Mouse (Mus musculus) myocyte (in vitro differentiated cells): ENCODE results near the gene Plod2. TPM values are rescaled to one million over a fixed set of nuclear protein-coding genes. Genes with fewer than 3 reads are reported as not detected.

Experiments used
- H3K27me3 ChIP-seq: one replicate; pipeline ENCODE4 v1.6.1; 2011; ENCODE audit not compliant: control insufficient read depth, insufficient read depth, insufficient read length
- H3K36me3 ChIP-seq: one replicate; pipeline ENCODE4 v1.6.1; 2011; ENCODE audit not compliant: control insufficient read depth, insufficient read depth
- H3K4me2 ChIP-seq: one replicate; pipeline ENCODE4 v1.6.1; 2011; ENCODE audit warnings: low read depth, control low read depth
- H3K4me3 ChIP-seq: one replicate; pipeline ENCODE4 v1.5.1; 2011; ENCODE audit warnings: mild to moderate bottlenecking, control low read depth, moderate library complexity
- H3K79me2 ChIP-seq: one replicate; pipeline ENCODE4 v1.6.1; 2011; ENCODE audit not compliant: control insufficient read depth, insufficient read depth
- H3ac ChIP-seq: one replicate; pipeline ENCODE4 v1.6.1; 2011; ENCODE audit not compliant: control insufficient read depth, insufficient read length
- E2F4 ChIP-seq: IDR thresholded peaks from one replicate; pipeline ENCODE4 v1.6.1; 2011; ENCODE audit warnings: mild to moderate bottlenecking, control low read depth, moderate library complexity; ENCODE audit not compliant: insufficient read depth
- MAX ChIP-seq: IDR thresholded peaks from one replicate; pipeline ENCODE4 v1.6.1; 2011; ENCODE audit warnings: low read depth, mild to moderate bottlenecking, control low read depth
- MYOG ChIP-seq, 3 experiments: IDR thresholded peaks; one replicate each; pipeline ENCODE4 v1.6.1; 2011; ENCODE audit warnings: control low read depth in 2 of 3, low read depth in 2 of 3, mild to moderate bottlenecking in 2 of 3; ENCODE audit not compliant: insufficient read length in 2 of 3, control insufficient read depth in 1 of 3, insufficient read depth in 1 of 3
- POLR2A ChIP-seq: IDR thresholded peaks from one replicate; pipeline ENCODE4 v1.6.1; 2011; ENCODE audit warnings: low read depth, mild to moderate bottlenecking, control low read depth, moderate library complexity; ENCODE audit not compliant: insufficient read length
- POLR2AphosphoS2 ChIP-seq: IDR thresholded peaks from one replicate; pipeline ENCODE4 v1.6.1; 2011; ENCODE audit warnings: low read depth, control low read depth; ENCODE audit not compliant: insufficient read length
- SRF ChIP-seq: IDR thresholded peaks from one replicate; pipeline ENCODE4 v1.6.1; 2011; ENCODE audit warnings: low read depth; ENCODE audit not compliant: control insufficient read depth, insufficient read length
- TCF12 ChIP-seq: IDR thresholded peaks from one replicate; pipeline ENCODE4 v1.6.1; 2011; ENCODE audit warnings: mild to moderate bottlenecking, control low read depth; ENCODE audit not compliant: poor library complexity, insufficient read depth, severe bottlenecking
- TCF3 ChIP-seq: IDR thresholded peaks from one replicate; pipeline ENCODE4 v1.6.1; 2011; ENCODE audit warnings: low read depth, control low read depth; ENCODE audit not compliant: insufficient read length
- USF1 ChIP-seq: IDR thresholded peaks from one replicate; pipeline ENCODE4 v1.6.1; 2011; ENCODE audit warnings: low read depth, mild to moderate bottlenecking, control low read depth, moderate library complexity
- polyA plus RNA-seq: library from polyadenylated mRNA; unstranded; fragments of >200 nt; fragmentation: generic; extraction: Trizol; gene quantifications from one replicate; pipeline ENCODE4 v1.2.1, GENCODE M21; 2012; ENCODE audit warnings: missing spikeins

Plod2 gene
- polyA plus RNA-seq, 1 experiment, result 24.9 TPM

DNA sequence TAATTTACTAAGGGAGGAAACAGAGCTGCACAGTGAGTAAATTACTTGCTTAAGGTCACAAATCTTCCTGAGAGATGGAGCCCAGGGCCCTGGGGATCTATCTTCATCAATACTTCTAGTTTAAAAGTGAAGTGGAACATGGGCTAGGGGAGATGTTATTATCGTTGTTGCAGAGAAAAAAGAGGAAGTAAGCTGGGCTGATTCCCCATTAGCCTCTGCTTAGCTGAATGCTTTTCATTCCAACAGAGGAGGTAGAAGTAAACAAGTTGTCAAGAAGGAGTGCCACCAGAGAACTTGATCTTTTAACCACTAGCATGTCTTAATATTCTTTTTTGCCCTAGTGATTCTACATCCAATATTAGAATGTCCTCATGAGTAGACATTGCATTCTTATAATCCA lies 99.7 kb downstream of the Plod2 start:
- no peak overlapping the region for H3K4me3 ChIP-seq
- no peaks in the 10 kb centered on the region for H3K79me2 ChIP-seq
- TF ChIP-seq USF1 (no peak), MYOG (IDR thresholded peaks at IDR 0.05; ENCODE audit: control insufficient read depth in 1 of 3, insufficient read depth in 1 of 3, insufficient read length in 2 of 3, low read depth in 2 of 3) (no peak), TCF12 (no peak), TCF3 (no peak), POLR2AphosphoS2 (no peak), SRF (no peak), MAX (no peak), E2F4 (no peak), POLR2A (no peak)
- H3K4me2 ChIP-seq, result no peak overlapping the region
- H3K27me3 ChIP-seq, result no peaks in the 10 kb centered on the region
- no peaks in the 10 kb centered on the region for H3K36me3 ChIP-seq
- no peak overlapping the region for H3ac ChIP-seq

Other genes with a start within 250 kb of the Plod2 start
- gene 1700057G04Rik, start 232.8 kb upstream of the Plod2 start, polyA plus RNA-seq, result 0.12 TPM
- 3.4 TPM for gene Plscr4, start 84.8 kb upstream of the Plod2 start, polyA plus RNA-seq